Mouse (Mus musculus) forebrain, embryonic 13.5 days (tissue): Measurements from ENCODE around the gene Hist1h2bq. TPM values are rescaled to one million over a fixed set of nuclear protein-coding genes. Genes with fewer than 3 reads are reported as not detected.

Source experiments
- microRNA-seq: library from miRNA; unstranded; fragments of <30 nt; microRNA quantifications from one replicate; pipeline ENCODE4, GENCODE M21; 2016
- polyA plus RNA-seq: library from polyadenylated mRNA; unstranded; fragments of >200 nt; fragmentation: Nextera tagmentation; extraction: Ambion mirVana; gene quantifications from 2 replicates; pipeline ENCODE4 v1.2.1, GENCODE M21; 2015

Gene Hist1h2bq
- polyA plus RNA-seq, 1 experiment from 2014 or later, result 25.3 TPM

Small RNA genes lying within 50 kb of the gene (microRNA-seq; reads per million reads assigned to microRNA genes)
- gene Gm19658, result not detected
- gene Gm44346, result not detected
- gene Gm44466, result not detected

Other genes with a start within 250 kb of the Hist1h2bq start
- not detected in 2 replicates for gene Olfr1364, start 228.4 kb downstream of the Hist1h2bq start, polyA plus RNA-seq
- gene Olfr1362, start 196.2 kb downstream of the Hist1h2bq start, polyA plus RNA-seq, result not detected in 2 replicates
- not detected in 2 replicates for gene Olfr11, start 167.7 kb downstream of the Hist1h2bq start, polyA plus RNA-seq
- not detected in 2 replicates for gene Olfr1361, start 146.8 kb downstream of the Hist1h2bq start, polyA plus RNA-seq
- not detected in 2 replicates for gene Olfr1360, start 132.8 kb downstream of the Hist1h2bq start, polyA plus RNA-seq
- not detected in 2 replicates for gene Olfr1359, start 112.1 kb downstream of the Hist1h2bq start, polyA plus RNA-seq
- gene Hist1h2bl, start 94.1 kb downstream of the Hist1h2bq start, polyA plus RNA-seq, result 1.7 and 4.8 TPM in 2 replicates
- gene Hist1h2ai, start 93.8 kb downstream of the Hist1h2bq start, polyA plus RNA-seq, result 23.7 and 32.4 TPM in 2 replicates
- 23.7 and 35.3 TPM in 2 replicates for gene Hist1h3h, start 92.5 kb downstream of the Hist1h2bq start, polyA plus RNA-seq
- 5.9 and 6.9 TPM in 2 replicates for gene Hist1h2bm, start 88.2 kb downstream of the Hist1h2bq start, polyA plus RNA-seq
- 1.3 and 1.9 TPM in 2 replicates for gene Hist1h4j, start 75.1 kb downstream of the Hist1h2bq start, polyA plus RNA-seq
- 6.9 and 11.1 TPM in 2 replicates for gene Hist1h4k, start 59.7 kb downstream of the Hist1h2bq start, polyA plus RNA-seq
- gene Hist1h2ak, start 56.4 kb downstream of the Hist1h2bq start, polyA plus RNA-seq, result 49.6 and 61.0 TPM in 2 replicates
- gene Hist1h2bn, start 56.1 kb downstream of the Hist1h2bq start, polyA plus RNA-seq, result 4.0 and 8.4 TPM in 2 replicates
- gene Hist1h1b, start 29.6 kb downstream of the Hist1h2bq start, polyA plus RNA-seq, result 37.1 and 38.4 TPM in 2 replicates
- 166 and 192 TPM in 2 replicates for gene Hist1h3i, start 26.8 kb downstream of the Hist1h2bq start, polyA plus RNA-seq
- gene Hist1h2an, start 23.0 kb downstream of the Hist1h2bq start, polyA plus RNA-seq, result 12.8 and 16.1 TPM in 2 replicates
- gene Hist1h2bp, start 22.7 kb downstream of the Hist1h2bq start, polyA plus RNA-seq, result 2.1 and 2.3 TPM in 2 replicates
- gene Hist1h2ao, start 268 bp upstream of the Hist1h2bq start, polyA plus RNA-seq, result 1.9 TPM in 1 of 2 replicates, not detected in the other
- gene Hist1h4m, start 1.5 kb upstream of the Hist1h2bq start, polyA plus RNA-seq, result not detected in 2 replicates
- gene Hist1h4n, start 22.0 kb upstream of the Hist1h2bq start, polyA plus RNA-seq, result 12.8 and 20.2 TPM in 2 replicates
- gene Hist1h2ap, start 23.3 kb upstream of the Hist1h2bq start, polyA plus RNA-seq, result 4,205 and 5,125 TPM in 2 replicates
- gene Hist1h2br, start 23.5 kb upstream of the Hist1h2bq start, polyA plus RNA-seq, result 24.7 and 27.2 TPM in 2 replicates
- gene Zfp184, start 134.9 kb upstream of the Hist1h2bq start, polyA plus RNA-seq, result 25.4 and 29.2 TPM in 2 replicates
- gene Pom121l2, start 171.0 kb upstream of the Hist1h2bq start, polyA plus RNA-seq, result 0.09 TPM in 1 of 2 replicates, not detected in the other
- not detected in 2 replicates for gene Prss16, start 199.5 kb upstream of the Hist1h2bq start, polyA plus RNA-seq
- gene Hist1h2ah, start 225.4 kb upstream of the Hist1h2bq start, polyA plus RNA-seq, result 2.8 and 10.7 TPM in 2 replicates
- gene Hist1h2bk, start 225.7 kb upstream of the Hist1h2bq start, polyA plus RNA-seq, result 7.5 and 10.3 TPM in 2 replicates
- 42.8 and 45.2 TPM in 2 replicates for gene Hist1h4i, start 231.2 kb upstream of the Hist1h2bq start, polyA plus RNA-seq
- 60.3 and 62.0 TPM in 2 replicates for gene Hist1h2ag, start 232.7 kb upstream of the Hist1h2bq start, polyA plus RNA-seq
- gene Hist1h2bj, start 233.0 kb upstream of the Hist1h2bq start, polyA plus RNA-seq, result 13.3 and 13.9 TPM in 2 replicates